34 mouse cellular contexts compared by ENCODE assay signal in genomic region chr4:136842033-136842432, GRCm38 (mm10). TPM values are rescaled to one million over a fixed set of nuclear protein-coding genes. Genes with fewer than 3 reads are reported as not detected.
A peak's percentile ranks its signal among the peaks of the same experiment; 100 is the strongest.
DNase-seq lines count a peak whose midpoint lies in the region; ATAC-seq and TF ChIP-seq lines count a peak whose summit lies in the region.
"Had no signal": no experiment of that assay in that cellular context is flagged by ENCODE, and none has a peak within 500 bp of the region (broad histone marks: within the 10 kb centered on the region; RNA-seq: fewer than 3 reads in every experiment).

No protein-coding gene starts in this region.

- peaks cover 8% of the 10 kb centered on the region for H3K4me1 ChIP-seq in thymus, adult 2 months (replicated peaks; ENCODE audit: control insufficient read depth, insufficient read depth, low read length)

- DNase-seq in thymus, postnatal 0 days (ENCODE audit: low spot score): peak; percentile 32
- no peak for DNase-seq in thymus, adult 18-20 months
- no peak for DNase-seq in urinary bladder, postnatal 10 days (ENCODE audit: low spot score)
- DNase-seq in thymus, adult 2 months: no peak
- DNase-seq in ovary, postnatal 10 days (ENCODE audit: low spot score): no peak
- no peak for DNase-seq in adrenal gland, postnatal 25 days
- DNase-seq: adrenal gland, adult 8-10 months; B cell, adult 2 months; cerebellum, adult 9-11 months; gastrocnemius, adult 2 months; gastrocnemius, postnatal 36 days; heart, adult 2 months; heart, postnatal 4 days; kidney, adult 8-10 months; kidney, postnatal 4 days; layer of hippocampus, postnatal 36 days; liver, embryonic 13.5 days; lung, adult 18-20 months; lung, postnatal 4 days; midbrain, embryonic 14.5 days had no signal

- TF ChIP-seq POLR2A in thymus, adult 2 months (IDR thresholded peaks at IDR 0.05; ENCODE audit: control insufficient read depth, extremely low read depth, insufficient read depth, low read length, poor library complexity): no peak

- H3K27ac ChIP-seq in thymus, adult 2 months (ENCODE audit: control insufficient read depth, insufficient read depth, low read length): no peak overlapping the region
- H3K27ac ChIP-seq: embryonic facial prominence, embryonic 13.5 days; gastrocnemius, adult 2 months; heart, adult 2 months; hindbrain, embryonic 14.5 days; kidney, postnatal 0 days; limb, embryonic 10.5 days; limb, embryonic 15.5 days; liver, embryonic 13.5 days; neural tube, embryonic 12.5 days had no signal

- ATAC-seq in common myeloid progenitor, adult 5-6 weeks (replicated peaks; ENCODE audit: low read depth, poor library complexity, severe bottlenecking): peak; percentile 55
- ATAC-seq in megakaryocyte progenitor cell, adult 5-6 weeks (replicated peaks; ENCODE audit: poor library complexity): peak; percentile 71
- ATAC-seq: forebrain, embryonic 16.5 days; inflammation-experienced regulatory T-cells, adult 6 months had no signal

- H3K36me3 ChIP-seq in thymus, adult 2 months (ENCODE audit: control insufficient read depth, insufficient read depth, low read length): no peaks in the 10 kb centered on the region
- H3K36me3 ChIP-seq: embryonic facial prominence, embryonic 13.5 days; forebrain, embryonic 10.5 days; heart, embryonic 12.5 days; limb, embryonic 10.5 days; limb, embryonic 15.5 days; liver, embryonic 13.5 days; neural tube, embryonic 12.5 days had no signal

- H3K4me3 ChIP-seq in thymus, adult 2 months (ENCODE audit: control insufficient read depth, insufficient read depth, low read length): no peak overlapping the region
- H3K4me3 ChIP-seq: embryonic facial prominence, embryonic 13.5 days; forebrain, embryonic 10.5 days; gastrocnemius, adult 2 months; heart, adult 2 months; heart, embryonic 12.5 days; limb, embryonic 10.5 days; limb, embryonic 15.5 days; liver, embryonic 13.5 days; neural tube, embryonic 12.5 days had no signal

- 30% methylated on average over 4 of the region's 4 CpGs for WGBS in thymus, adult 2 months

- TF ChIP-seq CTCF in thymus, adult 2 months (IDR thresholded peaks at IDR 0.05; ENCODE audit: borderline replicate concordance, control insufficient read depth, extremely low read depth, insufficient read depth, low read length, poor library complexity): no peak

- no peaks in the 10 kb centered on the region for H3K27me3 ChIP-seq in thymus, adult 2 months (ENCODE audit: control insufficient read depth, insufficient read depth, low read length)

RNA-seq across cellular contexts. Expression of gene Ephb2, which starts 6.2 kb away (rescaled TPM):
- polyA plus RNA-seq in thymus, postnatal 0 days (2015; fragmentation: Nextera tagmentation; extraction: Ambion mirVana): 2.6 and 3.3 TPM in 2 replicates
- total RNA-seq in common myeloid progenitor, adult 5-6 weeks (2017): 2.6 and 6.4 TPM in 2 replicates
- 0.44 and 1.2 TPM in 2 replicates for total RNA-seq in megakaryocyte progenitor cell, adult 5-6 weeks (2015)
- total RNA-seq in megakaryocyte progenitor cell, adult 5-6 weeks (2017): 1.0 and 3.0 TPM in 2 replicates
- polyA plus RNA-seq in thymus, adult 2 months (2012; rRNA removed): 15.4 and 24.1 TPM in 2 replicates
- 15.1 and 17.8 TPM in 2 replicates for total RNA-seq in adrenal gland, postnatal 25 days (2021)
- total RNA-seq: monocyte, adult 5-6 weeks had no signal

RNA-seq across cellular contexts. Expression of gene C1qb, which starts 44.0 kb away (rescaled TPM):
- polyA plus RNA-seq in thymus, postnatal 0 days (2015; fragmentation: Nextera tagmentation; extraction: Ambion mirVana): 124 and 132 TPM in 2 replicates
- 0.55 TPM in 1 of 2 replicates, not detected in the other for total RNA-seq in common myeloid progenitor, adult 5-6 weeks (2017)
- total RNA-seq in megakaryocyte progenitor cell, adult 5-6 weeks (2015): 0.79 TPM in 1 of 2 replicates, not detected in the other
- 0.08 TPM in 1 of 2 replicates, not detected in the other for total RNA-seq in megakaryocyte progenitor cell, adult 5-6 weeks (2017)
- polyA plus RNA-seq in thymus, adult 2 months (2012; rRNA removed): 266 and 395 TPM in 2 replicates
- total RNA-seq in adrenal gland, postnatal 25 days (2021): 24.4 and 28.3 TPM in 2 replicates
- total RNA-seq: megakaryocyte-erythroid progenitor cell, adult 5-6 weeks; monocyte, adult 5-6 weeks had no signal

RNA-seq across cellular contexts. Expression of gene C1qc, which starts 50.8 kb away (rescaled TPM):
- 75.3 and 77.9 TPM in 2 replicates for polyA plus RNA-seq in thymus, postnatal 0 days (2015; fragmentation: Nextera tagmentation; extraction: Ambion mirVana)
- total RNA-seq in common myeloid progenitor, adult 5-6 weeks (2017): 0.63 TPM in 1 of 2 replicates, not detected in the other
- 0.37 and 0.54 TPM in 2 replicates for total RNA-seq in megakaryocyte progenitor cell, adult 5-6 weeks (2015)
- 2.2 TPM in 1 of 2 replicates, not detected in the other for total RNA-seq in megakaryocyte progenitor cell, adult 5-6 weeks (2017)
- polyA plus RNA-seq in thymus, adult 2 months (2012; rRNA removed): 334 and 468 TPM in 2 replicates
- 18.2 and 22.5 TPM in 2 replicates for total RNA-seq in adrenal gland, postnatal 25 days (2021)
- total RNA-seq: megakaryocyte-erythroid progenitor cell, adult 5-6 weeks; monocyte, adult 5-6 weeks had no signal

RNA-seq across cellular contexts. Expression of gene C1qa, which starts 56.6 kb away (rescaled TPM):
- 98.7 and 110 TPM in 2 replicates for polyA plus RNA-seq in thymus, postnatal 0 days (2015; fragmentation: Nextera tagmentation; extraction: Ambion mirVana)
- total RNA-seq in common myeloid progenitor, adult 5-6 weeks (2017): 1.5 and 2.7 TPM in 2 replicates
- total RNA-seq in megakaryocyte progenitor cell, adult 5-6 weeks (2015): 0.22 and 0.57 TPM in 2 replicates
- 1.2 TPM in 1 of 2 replicates, not detected in the other for total RNA-seq in megakaryocyte progenitor cell, adult 5-6 weeks (2017)
- 187 and 258 TPM in 2 replicates for polyA plus RNA-seq in thymus, adult 2 months (2012; rRNA removed)
- 21.3 and 28.7 TPM in 2 replicates for total RNA-seq in adrenal gland, postnatal 25 days (2021)
- total RNA-seq: megakaryocyte-erythroid progenitor cell, adult 5-6 weeks; monocyte, adult 5-6 weeks had no signal

Comparison
In these comparisons a context has a peak if more than half of its experiments do, and no peak if none do; other contexts are left out.
1. RNA of gene C1qb, which starts 44.0 kb away (total RNA-seq): 24.4 to 28.3 TPM in adrenal gland, postnatal 25 days; 0.08 to 0.79 TPM in megakaryocyte progenitor cell, adult 5-6 weeks and 0.55 TPM in common myeloid progenitor, adult 5-6 weeks; every median in the first group is over 10 times any median in the second.